Mouse (Mus musculus): Measurements from ENCODE around the gene Arid1b.

DNA sequence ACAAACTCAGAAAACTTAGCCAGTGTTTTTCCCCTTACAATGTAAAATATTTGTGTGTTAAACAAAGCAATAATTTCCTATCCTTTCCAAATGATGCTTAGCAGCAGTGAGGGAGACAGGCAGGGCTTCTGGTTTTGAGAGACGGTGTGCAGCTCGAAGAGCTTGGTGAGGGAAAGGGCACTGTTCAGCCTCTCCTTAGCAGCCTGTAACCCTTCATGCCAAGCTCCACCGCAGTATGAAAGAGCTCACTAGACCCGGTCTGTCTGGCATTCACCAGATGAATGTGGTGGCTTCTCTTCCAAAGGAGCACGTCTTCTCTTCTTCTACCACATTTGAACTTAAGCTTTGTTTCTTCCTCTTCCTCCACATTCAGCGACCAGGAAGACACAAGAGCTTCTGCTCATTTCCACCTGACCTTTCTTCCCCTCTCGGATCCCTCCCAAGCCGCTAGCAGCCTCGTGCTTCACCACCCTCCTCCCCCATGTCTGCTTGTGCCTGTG, 255.6 kb downstream of the Arid1b start:
- TF ChIP-seq CTCF (IDR thresholded peaks at IDR 0.05) = no peak
- TF ChIP-seq POLR2A (IDR thresholded peaks at IDR 0.05; ENCODE audit: insufficient read depth, low read depth, low read length) = no peak
- no peak for TF ChIP-seq EP300 (IDR thresholded peaks at IDR 0.05; ENCODE audit: insufficient read depth, low read depth, low read length)

Data from heart, adult 2 months (tissue).